Mouse (Mus musculus): Measurements from ENCODE around the gene Nckipsd. TPM values are rescaled to one million over a fixed set of nuclear protein-coding genes. Genes with fewer than 3 reads are reported as not detected.
A peak's percentile ranks its signal among the peaks of the same experiment; 100 is the strongest.

Nckipsd gene
- polyA plus RNA-seq, 1 experiment = 5.6 TPM

DNA sequence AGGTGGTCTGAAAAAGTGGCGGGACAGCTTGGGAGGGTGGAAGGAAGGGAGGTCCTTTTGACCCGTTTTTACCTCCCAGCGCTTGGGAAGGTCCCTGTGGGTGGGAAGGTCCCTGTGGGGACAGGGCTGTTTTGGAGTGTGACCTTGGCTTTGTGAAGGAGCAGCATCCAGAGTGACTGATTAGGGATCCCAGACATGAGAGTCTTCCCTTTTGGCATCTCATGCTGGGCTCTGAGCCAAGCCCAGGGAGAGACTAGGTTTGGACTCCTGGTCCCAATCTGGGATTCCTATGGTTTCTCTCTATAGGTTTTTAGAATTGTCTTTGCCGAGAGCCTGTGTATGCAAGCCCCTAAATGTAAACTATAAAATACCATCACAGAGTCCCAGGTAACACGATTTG is 2.3 kb downstream of the Nckipsd start:
- Histone ChIP-seq H3K4me1 (ENCODE audit: control insufficient read depth, insufficient read depth, low read length) (peaks cover 13% of the 10 kb centered on the region), H3K27me3 (ENCODE audit: control insufficient read depth, insufficient read depth, low read length) (no peaks in the 10 kb centered on the region), H3K27ac (ENCODE audit: control insufficient read depth, insufficient read depth, low read depth, low read length) (no peak overlapping the region), H3K4me3 (ENCODE audit: control insufficient read depth, low read depth, low read length) (no peak overlapping the region), H3K36me3 (ENCODE audit: control insufficient read depth, insufficient read depth, low read length) (no peaks in the 10 kb centered on the region)
- TF ChIP-seq CTCF (IDR thresholded peaks at IDR 0.05; ENCODE audit: control insufficient read depth, insufficient read depth, insufficient replicate concordance, low read depth, low read length) (no peak), POLR2A (IDR thresholded peaks at IDR 0.05; ENCODE audit: control insufficient read depth, low read depth, low read length) (no peak)

DNA sequence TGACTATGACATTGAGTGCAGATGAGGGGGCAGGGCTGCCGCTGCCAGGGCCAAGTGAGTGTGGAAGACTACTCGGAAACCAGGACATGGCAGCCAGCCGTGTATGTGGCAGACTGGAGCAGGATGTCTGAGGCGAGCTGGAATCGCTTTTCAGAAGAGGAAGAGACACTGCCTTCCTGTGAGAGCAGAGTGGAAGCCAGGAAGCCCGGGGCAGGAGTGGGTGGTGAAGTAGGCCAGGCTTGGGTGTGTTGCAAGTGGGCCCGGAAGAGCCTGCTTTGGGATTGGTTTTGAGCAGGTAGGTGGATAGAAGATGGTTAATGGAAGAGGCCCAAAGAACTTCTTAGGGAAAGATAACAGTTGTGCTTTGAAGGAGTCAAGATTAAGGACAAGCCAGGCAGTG is 7.4 kb downstream of the Nckipsd start:
- no peak for TF ChIP-seq POLR2A (IDR thresholded peaks at IDR 0.05; ENCODE audit: control insufficient read depth, low read depth, low read length)
- no peak for TF ChIP-seq CTCF (IDR thresholded peaks at IDR 0.05; ENCODE audit: control insufficient read depth, insufficient read depth, insufficient replicate concordance, low read depth, low read length)
- Histone ChIP-seq H3K4me3 (ENCODE audit: control insufficient read depth, low read depth, low read length) (no peak overlapping the region), H3K27me3 (ENCODE audit: control insufficient read depth, insufficient read depth, low read length) (no peaks in the 10 kb centered on the region), H3K27ac (ENCODE audit: control insufficient read depth, insufficient read depth, low read depth, low read length) (no peak overlapping the region), H3K36me3 (ENCODE audit: control insufficient read depth, insufficient read depth, low read length) (no peaks in the 10 kb centered on the region), H3K4me1 (ENCODE audit: control insufficient read depth, insufficient read depth, low read length) (no peaks in the 10 kb centered on the region)

GRCm38 (mm10) chr9:108819495-108819894 is 11.3 kb downstream of the Nckipsd start:
- Histone ChIP-seq H3K27me3 (ENCODE audit: control insufficient read depth, insufficient read depth, low read length) (no peaks in the 10 kb centered on the region), H3K36me3 (ENCODE audit: control insufficient read depth, insufficient read depth, low read length) (no peaks in the 10 kb centered on the region), H3K4me1 (ENCODE audit: control insufficient read depth, insufficient read depth, low read length) (peaks cover under 1% of the 10 kb centered on the region), H3K4me3 (ENCODE audit: control insufficient read depth, low read depth, low read length) (no peak overlapping the region), H3K27ac (ENCODE audit: control insufficient read depth, insufficient read depth, low read depth, low read length) (no peak overlapping the region)
- TF ChIP-seq POLR2A (IDR thresholded peaks at IDR 0.05; ENCODE audit: control insufficient read depth, low read depth, low read length) (no peak), CTCF (IDR thresholded peaks at IDR 0.05; ENCODE audit: control insufficient read depth, insufficient read depth, insufficient replicate concordance, low read depth, low read length) (peak; percentile 38; the same call in 1 of the 2 replicates)

DNA sequence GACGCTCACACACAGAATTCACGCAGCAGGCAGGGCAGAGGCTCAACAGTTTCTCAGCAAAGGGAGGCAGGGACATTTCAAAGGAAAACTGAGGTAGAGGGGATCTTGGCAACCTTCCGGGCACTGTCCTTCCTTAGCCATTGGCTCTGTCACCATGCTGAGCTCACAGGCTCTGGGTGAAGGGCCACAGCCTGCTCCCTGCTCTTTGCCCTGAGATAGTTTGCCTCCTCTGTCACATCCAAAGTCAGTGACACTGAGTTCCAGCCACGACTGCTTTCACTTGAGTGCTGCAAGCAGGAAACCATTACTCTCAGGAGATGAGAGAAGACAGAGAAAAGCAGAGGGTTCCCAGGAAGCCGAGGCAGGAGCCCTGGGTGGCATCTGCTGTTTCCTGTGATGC is 11.9 kb downstream of the Nckipsd start:
- H3K36me3 ChIP-seq (ENCODE audit: control insufficient read depth, insufficient read depth, low read length) = no peaks in the 10 kb centered on the region
- H3K4me1 ChIP-seq (ENCODE audit: control insufficient read depth, insufficient read depth, low read length) = peaks cover 6% of the 10 kb centered on the region
- no peak overlapping the region for H3K4me3 ChIP-seq (ENCODE audit: control insufficient read depth, low read depth, low read length)
- no peak overlapping the region for H3K27ac ChIP-seq (ENCODE audit: control insufficient read depth, insufficient read depth, low read depth, low read length)
- TF ChIP-seq CTCF (IDR thresholded peaks at IDR 0.05; ENCODE audit: control insufficient read depth, insufficient read depth, insufficient replicate concordance, low read depth, low read length) (no peak), POLR2A (IDR thresholded peaks at IDR 0.05; ENCODE audit: control insufficient read depth, low read depth, low read length) (no peak)
- H3K27me3 ChIP-seq (ENCODE audit: control insufficient read depth, insufficient read depth, low read length) = no peaks in the 10 kb centered on the region

DNA sequence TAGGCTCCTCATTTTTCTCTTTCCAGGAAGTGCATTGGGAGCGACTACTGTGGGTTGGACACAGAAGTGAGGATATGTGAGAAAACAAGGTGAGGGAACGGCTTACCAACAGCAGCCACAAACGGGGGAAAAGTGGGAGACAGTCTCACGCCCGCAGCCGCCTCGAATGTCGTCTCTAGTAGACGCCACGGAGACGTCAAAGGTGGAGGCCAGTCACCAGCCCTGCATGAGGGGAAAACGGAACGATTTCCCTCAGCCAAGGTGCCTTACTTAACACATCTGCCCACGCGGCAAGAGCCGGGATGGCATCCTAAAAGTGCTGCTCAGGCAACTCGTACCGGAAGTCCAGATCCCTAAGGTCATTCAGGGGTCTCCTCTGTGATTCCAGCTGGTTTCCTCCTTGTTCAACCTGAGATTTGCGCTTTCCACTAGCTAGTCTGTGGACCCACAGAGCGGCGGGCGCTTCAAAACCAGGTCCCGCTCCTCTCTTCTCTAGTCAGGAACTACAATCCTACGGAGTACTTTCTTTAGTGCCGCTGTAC is 16.0 kb downstream of the Nckipsd start:
- H3K27ac ChIP-seq (ENCODE audit: control insufficient read depth, insufficient read depth, low read depth, low read length) = no peak overlapping the region
- no peaks in the 10 kb centered on the region for H3K36me3 ChIP-seq (ENCODE audit: control insufficient read depth, insufficient read depth, low read length)
- TF ChIP-seq CTCF (IDR thresholded peaks at IDR 0.05; ENCODE audit: control insufficient read depth, insufficient read depth, insufficient replicate concordance, low read depth, low read length) = no peak
- TF ChIP-seq POLR2A (IDR thresholded peaks at IDR 0.05; ENCODE audit: control insufficient read depth, low read depth, low read length) = no peak
- no peaks in the 10 kb centered on the region for H3K27me3 ChIP-seq (ENCODE audit: control insufficient read depth, insufficient read depth, low read length)
- H3K4me1 ChIP-seq (ENCODE audit: control insufficient read depth, insufficient read depth, low read length) = peaks cover 29% of the 10 kb centered on the region
- H3K4me3 ChIP-seq (ENCODE audit: control insufficient read depth, low read depth, low read length) = peak overlapping the region; percentile 86

- peaks cover 32% of the 10 kb centered on the region for H3K4me1 ChIP-seq (ENCODE audit: control insufficient read depth, insufficient read depth, low read length)
- no peak overlapping the region; the same call in 1 of the 2 replicates for H3K27ac ChIP-seq (ENCODE audit: control insufficient read depth, insufficient read depth, low read depth, low read length)
- no peaks in the 10 kb centered on the region for H3K36me3 ChIP-seq (ENCODE audit: control insufficient read depth, insufficient read depth, low read length)
- TF ChIP-seq CTCF (IDR thresholded peaks at IDR 0.05; ENCODE audit: control insufficient read depth, insufficient read depth, insufficient replicate concordance, low read depth, low read length) (no peak), POLR2A (IDR thresholded peaks at IDR 0.05; ENCODE audit: control insufficient read depth, low read depth, low read length) (peak; percentile 62; the same call in 1 of the 2 replicates)
- peak overlapping the region; percentile 86 for H3K4me3 ChIP-seq (ENCODE audit: control insufficient read depth, low read depth, low read length)
- no peaks in the 10 kb centered on the region for H3K27me3 ChIP-seq (ENCODE audit: control insufficient read depth, insufficient read depth, low read length)
Observed at GRCm38 (mm10) chr9:108824755-108825413, 16.7 kb downstream of the Nckipsd start.

DNA sequence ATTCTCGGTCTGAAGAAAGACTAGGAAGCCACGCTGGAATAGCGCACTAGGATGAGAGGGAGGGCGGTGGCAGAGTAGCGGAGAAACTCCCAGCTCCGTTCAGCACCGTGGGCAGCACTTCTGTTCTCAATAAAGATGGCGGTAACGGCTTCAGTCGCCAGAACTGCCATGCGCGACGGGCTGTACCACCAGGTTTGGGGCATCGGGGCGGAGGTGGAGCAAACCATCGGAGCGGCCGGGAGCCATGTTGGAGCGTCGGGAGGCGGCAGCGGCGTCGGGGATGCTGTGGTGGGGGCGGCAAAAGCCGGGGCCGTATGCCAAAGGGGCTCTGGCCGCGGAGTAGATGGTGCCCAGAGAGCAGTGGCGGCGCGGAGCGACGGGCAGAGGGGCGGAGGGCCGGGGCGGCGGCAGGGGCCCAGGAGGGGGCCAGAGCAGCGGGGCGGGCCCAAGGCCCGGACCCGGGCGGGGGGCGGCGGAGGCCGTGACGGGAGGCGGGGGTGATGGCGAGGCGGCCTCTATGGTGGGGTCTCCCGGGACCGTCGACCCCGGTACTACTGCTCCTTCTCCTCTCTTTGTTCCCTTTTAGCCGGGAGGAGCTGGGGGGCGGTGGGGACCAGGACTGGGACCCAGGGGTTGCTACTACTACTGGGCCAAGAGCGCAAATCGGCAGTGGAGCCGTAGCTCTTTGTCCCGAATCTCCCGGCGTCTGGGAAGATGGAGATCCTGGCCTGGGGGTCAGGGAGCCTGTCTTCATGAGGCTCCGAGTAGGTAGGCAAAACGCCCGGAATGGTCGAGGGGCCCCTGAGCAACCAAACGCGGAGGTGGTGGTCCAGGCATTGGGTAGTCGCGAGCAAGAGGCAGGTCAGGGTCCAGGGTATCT is 17.9 kb downstream of the Nckipsd start, which contains the start of gene Celsr3:
Gene Celsr3, plus strand, starts transcription at position 501 of the 880 bp plus-strand sequence.
- no peak for TF ChIP-seq CTCF (IDR thresholded peaks at IDR 0.05; ENCODE audit: control insufficient read depth, insufficient read depth, insufficient replicate concordance, low read depth, low read length)
- TF ChIP-seq POLR2A (IDR thresholded peaks at IDR 0.05; ENCODE audit: control insufficient read depth, low read depth, low read length) = no peak; the same call in 1 of the 2 replicates
- Histone ChIP-seq H3K36me3 (ENCODE audit: control insufficient read depth, insufficient read depth, low read length) (no peaks in the 10 kb centered on the region), H3K27me3 (ENCODE audit: control insufficient read depth, insufficient read depth, low read length) (no peaks in the 10 kb centered on the region), H3K4me1 (ENCODE audit: control insufficient read depth, insufficient read depth, low read length) (peaks cover 32% of the 10 kb centered on the region), H3K27ac (ENCODE audit: control insufficient read depth, insufficient read depth, low read depth, low read length) (no peak within 1 kb of the TSS), H3K4me3 (ENCODE audit: control insufficient read depth, low read depth, low read length) (peak within 1 kb of the TSS; percentile 86)

Measured in testis, adult 2 months (tissue).